Mouse (Mus musculus): ENCODE results near the gene Cacna1g.

DNA sequence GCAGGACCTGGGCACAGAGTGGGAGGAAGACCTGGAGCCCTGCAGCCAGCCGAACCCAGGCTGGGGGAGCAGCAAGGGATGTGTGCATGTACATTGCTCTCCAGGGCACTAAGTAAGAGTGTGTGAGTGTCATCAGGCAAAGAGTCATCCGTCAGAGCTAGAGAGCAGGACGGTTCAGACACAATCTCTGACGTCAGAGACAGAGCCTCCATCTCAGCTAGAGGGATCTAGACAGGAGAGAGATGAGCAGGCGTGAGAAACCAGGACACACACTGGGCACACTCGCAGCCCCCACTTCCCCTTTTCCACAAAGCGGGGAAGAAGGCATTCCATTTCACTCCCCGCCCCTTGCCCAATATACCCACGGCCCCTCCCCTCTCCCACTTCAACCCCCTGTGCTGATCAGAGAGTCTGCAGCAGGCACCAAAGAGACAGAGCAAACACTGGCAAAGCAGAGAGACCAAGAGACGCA, 61.0 kb downstream of the Cacna1g start:
- no peak for TF ChIP-seq CTCF (IDR thresholded peaks at IDR 0.05; ENCODE audit: low read depth, low read length)
- no peak for TF ChIP-seq GATA1 (IDR thresholded peaks at IDR 0.05; ENCODE audit: borderline replicate concordance, low read length)
- TF ChIP-seq GATA2 (IDR thresholded peaks at IDR 0.05; ENCODE audit: borderline replicate concordance, low read depth, low read length), result no peak
- TF ChIP-seq TAL1 (conservative IDR thresholded peaks at IDR 0.05; ENCODE audit: low read depth, low read length), result no peak
- TF ChIP-seq POLR2AphosphoS5 (IDR thresholded peaks at IDR 0.05; ENCODE audit: insufficient replicate concordance, low read depth, low read length), result no peak
